Mouse (Mus musculus): ENCODE data around the gene Foxo3.
A peak's percentile ranks its signal among the peaks of the same experiment; 100 is the strongest.

Gene Foxo3

GRCm38 (mm10) chr10:42221136-42221891 lies 55.2 kb downstream of the Foxo3 start:
- DNase-seq = no peak

- no peak for DNase-seq
These were observed 56.1 kb downstream of the Foxo3 start for GRCm38 (mm10) chr10:42220418-42220952.

DNA sequence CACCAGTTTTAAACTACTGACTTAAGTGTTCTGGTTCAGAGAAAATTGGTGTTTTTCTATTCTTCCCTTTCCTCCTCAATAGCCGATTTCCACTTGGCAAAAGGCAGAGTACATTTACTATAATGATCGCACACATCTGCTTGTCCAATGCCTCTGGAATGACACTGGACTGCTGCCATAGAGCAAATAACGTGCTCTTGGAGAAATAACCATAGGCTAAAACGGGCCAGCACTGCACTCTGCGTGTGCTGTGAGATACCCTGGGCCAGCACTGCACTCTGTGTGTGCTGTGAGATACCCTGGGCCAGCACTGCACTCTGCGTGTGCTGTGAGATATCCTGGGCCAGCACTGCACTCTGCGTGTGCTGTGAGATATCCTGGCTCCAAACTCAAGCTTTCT lies 65.1 kb downstream of the Foxo3 start:
- peak; percentile 56 for DNase-seq

DNA sequence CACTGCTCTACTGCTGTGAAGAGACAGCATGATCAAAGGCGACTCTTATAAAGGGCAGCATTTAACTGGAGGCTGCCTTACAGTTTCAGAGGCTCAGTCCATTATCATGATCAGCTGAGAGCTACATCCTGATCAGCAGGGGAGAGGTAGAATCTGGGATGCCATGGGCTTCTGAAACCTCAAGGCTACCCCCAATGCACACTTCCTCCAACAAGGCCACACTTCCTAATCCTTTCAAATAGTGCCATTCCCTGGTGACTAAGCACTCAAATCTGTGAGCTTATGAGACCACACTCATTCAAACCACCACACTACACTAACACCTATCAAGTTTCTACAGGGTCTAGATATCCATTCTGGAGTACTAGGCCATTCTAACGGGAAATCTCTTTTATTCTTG lies 65.9 kb downstream of the Foxo3 start:
- no peak for DNase-seq

- no peak for DNase-seq
These were observed 66.7 kb downstream of the Foxo3 start for GRCm38 (mm10) chr10:42209809-42210208.

- no peak for DNase-seq
These were observed 68.9 kb downstream of the Foxo3 start for GRCm38 (mm10) chr10:42207612-42208011.

DNA sequence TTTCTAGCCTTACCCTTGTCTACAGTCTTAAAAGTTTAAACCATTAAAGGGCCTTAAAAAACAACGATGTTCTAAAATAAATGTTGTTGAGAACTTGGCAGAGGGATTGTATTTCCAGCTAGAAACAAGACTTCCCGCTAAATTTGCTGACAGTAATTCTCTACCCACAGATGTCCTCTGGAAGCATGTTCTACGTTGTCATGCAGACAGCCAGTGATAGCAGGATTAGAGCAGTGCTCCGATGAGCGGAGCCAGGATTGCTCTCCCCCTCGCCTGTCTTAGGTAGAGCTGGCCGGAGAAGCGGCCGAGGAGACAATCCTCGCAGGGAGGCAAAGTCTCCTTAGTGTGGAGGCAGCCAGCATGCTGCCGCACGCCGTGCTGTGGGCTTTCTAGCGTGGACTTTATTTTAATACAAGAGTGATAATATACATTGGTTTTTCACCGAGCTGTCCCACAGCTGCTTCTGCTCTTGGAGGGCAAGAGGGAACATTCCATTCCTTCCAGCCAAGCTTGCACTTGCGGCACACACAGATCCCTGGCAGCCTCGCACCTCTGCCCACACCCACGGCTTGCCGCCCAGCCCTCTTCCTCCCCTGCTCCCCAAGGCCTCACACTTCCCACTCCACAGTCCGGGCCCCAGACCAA lies 71.7 kb downstream of the Foxo3 start:
- DNase-seq = peak; percentile 68

- DNase-seq = no peak
These were observed 73.0 kb downstream of the Foxo3 start for GRCm38 (mm10) chr10:42203321-42204155.

- no peak for DNase-seq
These were observed 74.0 kb downstream of the Foxo3 start for GRCm38 (mm10) chr10:42202561-42202960.

DNA sequence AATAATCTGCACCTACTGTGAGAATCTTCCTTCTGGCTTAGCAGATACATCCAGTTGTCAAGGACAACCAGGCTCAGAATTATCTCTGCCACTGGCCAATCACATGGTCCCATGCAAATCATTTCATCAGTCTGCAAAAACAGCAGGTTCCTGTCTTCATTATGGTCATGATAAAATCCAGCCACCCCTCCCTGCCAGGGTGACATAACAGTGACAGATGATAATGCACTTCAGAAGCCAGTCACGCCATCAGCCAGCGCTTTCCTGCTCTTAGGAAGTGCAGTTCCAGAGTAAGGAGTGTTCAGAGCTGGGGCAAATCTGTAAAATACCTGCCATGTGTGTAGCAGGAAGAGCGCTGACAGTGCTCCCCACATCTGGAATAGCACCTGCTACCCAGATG lies 77.1 kb downstream of the Foxo3 start:
- no peak for DNase-seq

- DNase-seq = no peak
These were observed 77.9 kb downstream of the Foxo3 start for GRCm38 (mm10) chr10:42198682-42199081.

GRCm38 (mm10) chr10:42194784-42195183 lies 81.8 kb downstream of the Foxo3 start:
- no peak for DNase-seq

GRCm38 (mm10) chr10:42193981-42194380 lies 82.6 kb downstream of the Foxo3 start:
- no peak for DNase-seq

- no peak for DNase-seq
These were observed 83.6 kb downstream of the Foxo3 start for GRCm38 (mm10) chr10:42192951-42193350.

GRCm38 (mm10) chr10:42189674-42190434 lies 86.7 kb downstream of the Foxo3 start:
- no peak for DNase-seq

- no peak for DNase-seq
These were observed 87.5 kb downstream of the Foxo3 start for GRCm38 (mm10) chr10:42189037-42189436.

- no peak for DNase-seq
These were observed 88.5 kb downstream of the Foxo3 start for GRCm38 (mm10) chr10:42188091-42188490.

DNA sequence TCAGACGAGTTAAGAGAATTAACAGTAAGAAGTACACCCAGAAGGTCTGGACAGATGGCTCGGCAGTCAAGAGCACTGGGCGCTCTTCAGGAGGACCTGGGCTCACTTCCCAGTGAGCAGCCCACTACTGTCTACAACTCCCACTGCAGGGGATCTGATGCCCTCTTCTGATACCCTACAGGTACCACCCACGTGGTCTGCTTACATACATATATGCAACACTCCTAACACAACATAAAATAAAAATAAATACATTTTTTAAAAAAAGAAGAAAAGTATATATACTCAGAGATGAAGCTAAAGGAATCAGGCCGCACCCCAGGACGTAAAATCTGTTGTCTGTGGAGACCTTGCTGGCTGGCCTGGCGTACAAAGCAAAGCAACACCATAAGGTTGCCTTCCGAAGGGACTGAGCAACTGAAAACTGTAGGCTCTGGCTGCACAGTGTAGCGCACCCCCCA lies 89.6 kb downstream of the Foxo3 start:
- no peak for DNase-seq

GRCm38 (mm10) chr10:42180333-42180732 lies 96.2 kb downstream of the Foxo3 start:
- DNase-seq = no peak

DNA sequence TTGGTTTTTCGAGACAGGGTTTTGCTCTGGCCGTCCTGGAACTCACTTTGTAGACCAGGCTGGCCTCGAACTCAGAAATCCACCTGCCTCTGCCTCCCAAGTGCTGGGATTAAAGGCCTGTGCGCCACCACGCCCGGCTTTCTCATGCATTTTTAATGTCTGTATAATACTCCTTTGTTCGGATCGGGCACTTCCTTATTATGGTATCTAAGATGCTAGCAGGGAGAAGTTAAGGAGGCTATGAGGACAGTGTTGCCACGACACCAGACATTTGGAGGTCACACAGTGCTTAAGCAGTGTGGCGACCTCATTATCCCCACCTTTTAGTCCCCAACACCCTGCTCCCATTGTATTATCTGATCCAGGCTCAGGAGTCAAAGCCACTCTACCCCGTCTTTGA lies 97.8 kb downstream of the Foxo3 start:
- DNase-seq = no peak

DNA sequence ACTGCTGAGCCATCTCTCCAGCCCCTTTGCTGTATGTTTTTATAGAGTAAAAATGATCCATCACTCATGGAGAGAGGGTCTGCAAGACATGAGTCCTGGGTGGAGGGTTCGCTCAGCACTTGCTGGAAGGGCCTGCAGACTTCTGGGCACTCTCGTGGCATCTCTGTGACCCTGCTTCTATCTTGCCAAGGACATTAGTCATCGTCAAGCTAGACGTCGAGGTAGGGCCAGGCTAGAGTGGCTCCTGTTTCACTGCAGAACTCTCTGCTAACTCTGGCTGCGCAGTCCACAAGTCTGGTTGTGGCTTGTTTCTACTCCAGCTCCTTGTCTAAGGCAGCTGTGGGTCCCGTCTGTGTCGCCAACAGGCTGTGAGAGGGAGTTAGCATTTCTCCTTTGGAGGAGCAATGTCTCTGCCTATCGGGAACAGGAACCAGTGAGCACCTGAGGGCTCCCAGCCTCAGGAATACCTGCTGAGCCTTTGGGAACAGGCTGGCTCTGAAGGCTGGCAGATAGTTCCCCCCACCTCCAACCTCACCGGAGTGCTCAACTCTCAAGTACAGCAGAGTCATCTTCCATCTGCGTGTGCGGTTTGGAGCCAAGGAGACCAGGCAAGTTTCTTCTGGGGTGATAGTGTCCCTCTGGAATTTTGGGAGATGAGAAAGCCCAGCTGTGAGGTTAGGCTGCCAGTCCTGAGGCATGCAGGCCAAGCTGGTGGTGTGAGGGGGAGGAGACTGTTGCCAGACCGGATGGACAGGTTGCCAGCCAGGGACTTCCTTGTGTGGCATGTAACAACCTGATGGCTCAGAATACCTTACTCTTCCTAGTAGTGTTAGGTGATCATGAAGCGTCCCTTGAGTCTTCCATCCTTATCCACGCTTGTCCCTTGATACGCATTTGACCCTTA lies 98.5 kb downstream of the Foxo3 start:
- DNase-seq = peak; percentile 47
